Mouse (Mus musculus) bone marrow macrophage, adult 2 months (primary cell): ENCODE measurements around the gene Trp53.

Source experiments
- CTCF ChIP-seq: IDR thresholded peaks from 2 replicates; pipeline ENCODE4 v1.5.1; 2012; ENCODE audit warnings: low read depth, mild to moderate bottlenecking, low read length, moderate library complexity
- POLR2A ChIP-seq: IDR thresholded peaks from 2 replicates; pipeline ENCODE4 v1.6.1; 2012; ENCODE audit warnings: mild to moderate bottlenecking, low read depth, low read length, borderline replicate concordance

- TF ChIP-seq CTCF (no peak), POLR2A (no peak)
Measured at GRCm38 (mm10) chr11:69604795-69605664, 24.9 kb downstream of the Trp53 start.
